Mouse (Mus musculus) kidney, postnatal 0 days (tissue): ENCODE measurements at regions not wholly inside any gene's neighbourhood (a gene's known extent, or its start where the extent isn't known, plus 50 kb on each side); places are given as distances from the start of the nearest gene placed in this dataset.

Source experiments
- ATAC-seq: fragments of 200-750 bp; cut with Nextera tagmentation; replicated peaks from 2 replicates; pipeline ENCODE4 v1.8.0; 2017; ENCODE audit warnings: low read depth, moderate number of reproducible peaks, moderate TSS enrichment, moderate library complexity; ENCODE audit not compliant: low FRiP score
- DNase-seq: peaks from one replicate; pipeline ENCODE4 v3.0.0-alpha.2; 2016; ENCODE audit warnings: low spot score
- H3K27ac ChIP-seq: fragments of 300-500 bp; sonication (generic); 2 replicates; pipeline ENCODE4 v1.5.1; 2014; ENCODE audit warnings: mild to moderate bottlenecking
- H3K27me3 ChIP-seq: fragments of 300-500 bp; sonication (generic); 2 replicates; pipeline ENCODE4 v1.6.1; 2014; ENCODE audit warnings: low read length, mixed read lengths; ENCODE audit not compliant: insufficient read depth
- H3K36me3 ChIP-seq: fragments of 300-500 bp; sonication (generic); 2 replicates; pipeline ENCODE4 v1.6.1; 2014; ENCODE audit warnings: low read length, mixed read lengths; ENCODE audit not compliant: insufficient read depth
- H3K4me1 ChIP-seq: fragments of 300-500 bp; sonication (generic); replicated peaks from 2 replicates; pipeline ENCODE4 v1.6.1; 2014; ENCODE audit warnings: antibody characterized with exemption, low read length, mixed read lengths; ENCODE audit not compliant: insufficient read depth
- H3K4me2 ChIP-seq: fragments of 300-500 bp; sonication (generic); 2 replicates; pipeline ENCODE4 v1.6.1; 2014; ENCODE audit warnings: mild to moderate bottlenecking, low read length, moderate library complexity, mixed read lengths
- H3K4me3 ChIP-seq: fragments of 300-500 bp; sonication (generic); replicated peaks from 2 replicates; pipeline ENCODE4 v1.5.1; 2014; ENCODE audit warnings: low read depth, low read length
- H3K9ac ChIP-seq: fragments of 300-500 bp; sonication (generic); 2 replicates; pipeline ENCODE4 v1.6.1; 2014; ENCODE audit warnings: low read depth, low read length
- H3K9me3 ChIP-seq: fragments of 300-500 bp; sonication (generic); replicated peaks from 2 replicates; pipeline ENCODE4 v1.6.1; 2016; ENCODE audit warnings: low read length, inconsistent platforms, mixed read lengths
- CTCF ChIP-seq: IDR thresholded peaks from 2 replicates; pipeline ENCODE4 v1.5.1; 2016; ENCODE audit warnings: antibody characterized with exemption, low read depth, mild to moderate bottlenecking, moderate library complexity
- WGBS: fragments of 180-500 bp; shearing (Covaris S2); extraction: QIAGEN DNeasy Blood & Tissue Kit; methylation state at CpG from one replicate; pipeline ENCODE4 v1.1.7; 2014; 5-methylcytosine and 5-hydroxymethylcytosine counted together

GRCm38 (mm10) chr11:40624126-40624778, 70.8 kb downstream of the Mat2b start:
- H3K9me3 ChIP-seq, result no peaks in the 10 kb centered on the region
- H3K27ac ChIP-seq, result no peak overlapping the region
- no peaks in the 10 kb centered on the region for H3K4me1 ChIP-seq
- ATAC-seq (no peak), DNase-seq (no peak)
- no peaks in the 10 kb centered on the region for H3K27me3 ChIP-seq
- H3K4me3 ChIP-seq, result no peak overlapping the region
- H3K4me2 ChIP-seq, result no peak overlapping the region
- no peak overlapping the region for H3K9ac ChIP-seq
- whole genome bisulfite sequencing, result 84% methylated on average over 3 of the region's 3 CpGs
- TF ChIP-seq CTCF, result no peak
- H3K36me3 ChIP-seq, result no peaks in the 10 kb centered on the region

DNA sequence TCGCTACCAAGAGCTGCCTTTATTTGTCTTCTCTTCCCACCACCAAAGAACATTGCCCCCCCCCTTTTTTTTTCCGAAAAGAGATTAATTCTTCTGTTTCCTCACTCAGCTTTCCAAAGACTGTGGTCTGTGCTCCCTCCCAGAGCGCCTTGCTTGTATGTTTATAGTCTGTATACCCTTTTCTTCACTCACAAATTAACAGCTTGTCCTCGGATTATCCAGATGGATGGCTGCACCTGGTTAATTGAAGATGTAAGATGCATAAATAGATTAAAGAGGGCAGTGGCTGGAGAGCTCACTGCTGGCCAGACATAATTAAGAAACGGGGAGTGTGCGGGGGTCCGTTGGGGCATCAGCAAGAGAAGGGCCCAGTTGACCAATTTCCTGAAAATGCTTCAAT, 75.0 kb downstream of the Mat2b start:
- H3K36me3 ChIP-seq, result no peaks in the 10 kb centered on the region
- ATAC-seq, result no peak

DNA sequence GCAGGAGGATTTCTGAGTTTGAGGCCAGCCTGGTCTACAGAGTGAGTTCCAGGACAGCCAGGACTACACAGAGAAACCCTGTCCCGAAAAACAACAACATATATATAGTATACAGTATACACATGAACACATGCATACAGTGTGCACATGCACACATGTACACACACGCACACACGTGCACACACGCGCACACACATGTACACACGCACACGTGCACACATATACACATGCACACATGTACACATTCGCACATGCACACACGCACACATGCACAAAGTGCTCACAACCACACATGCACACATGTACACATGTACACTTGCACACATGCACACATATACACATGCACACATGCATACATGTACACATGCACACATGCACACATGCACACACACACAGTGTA, 92.0 kb downstream of the Mat2b start:
- ATAC-seq (no peak), DNase-seq (no peak)
- Histone ChIP-seq H3K9me3 (no peaks in the 10 kb centered on the region), H3K9ac (no peak overlapping the region), H3K27ac (no peak overlapping the region), H3K27me3 (no peaks in the 10 kb centered on the region), H3K4me3 (no peak overlapping the region), H3K4me1 (no peaks in the 10 kb centered on the region), H3K36me3 (no peaks in the 10 kb centered on the region), H3K4me2 (no peak overlapping the region)
- 94% methylated on average over 9 of the region's 9 CpGs for WGBS
- TF ChIP-seq CTCF, result no peak

More for the DNA sequence above, 75.0 kb downstream of the Mat2b start:
- WGBS, result 66% methylated on average over 7 of the region's 7 CpGs
- Histone ChIP-seq H3K27ac (no peak overlapping the region), H3K4me2 (no peak overlapping the region), H3K4me3 (no peak overlapping the region), H3K9me3 (no peaks in the 10 kb centered on the region), H3K4me1 (no peaks in the 10 kb centered on the region), H3K9ac (no peak overlapping the region), H3K27me3 (no peaks in the 10 kb centered on the region)
- DNase-seq, result no peak
- TF ChIP-seq CTCF, result no peak

- H3K9me3 ChIP-seq, result no peaks in the 10 kb centered on the region
- H3K4me2 ChIP-seq, result no peak overlapping the region
- H3K4me3 ChIP-seq, result no peak overlapping the region
- peak; percentile 54 for DNase-seq
- H3K4me1 ChIP-seq, result no peaks in the 10 kb centered on the region
- H3K36me3 ChIP-seq, result no peaks in the 10 kb centered on the region
- 0% methylated on average over 1 of the region's 1 CpGs for WGBS
- H3K27me3 ChIP-seq, result no peaks in the 10 kb centered on the region
- TF ChIP-seq CTCF, result peak; percentile 83
- no peak overlapping the region for H3K27ac ChIP-seq
- ATAC-seq, result no peak
- H3K9ac ChIP-seq, result no peak overlapping the region
Measured at GRCm38 (mm10) chr11:40601572-40601909, 93.5 kb downstream of the Mat2b start.

GRCm38 (mm10) chr11:40600773-40601571, 94.0 kb downstream of the Mat2b start:
- Histone ChIP-seq H3K27ac (no peak overlapping the region), H3K4me1 (no peaks in the 10 kb centered on the region), H3K4me2 (no peak overlapping the region), H3K9me3 (no peaks in the 10 kb centered on the region), H3K9ac (no peak overlapping the region), H3K36me3 (no peaks in the 10 kb centered on the region), H3K4me3 (no peak overlapping the region), H3K27me3 (no peaks in the 10 kb centered on the region)
- 29% methylated on average over 11 of the region's 11 CpGs for WGBS
- DNase-seq, result no peak
- ATAC-seq, result no peak
- TF ChIP-seq CTCF, result no peak

DNA sequence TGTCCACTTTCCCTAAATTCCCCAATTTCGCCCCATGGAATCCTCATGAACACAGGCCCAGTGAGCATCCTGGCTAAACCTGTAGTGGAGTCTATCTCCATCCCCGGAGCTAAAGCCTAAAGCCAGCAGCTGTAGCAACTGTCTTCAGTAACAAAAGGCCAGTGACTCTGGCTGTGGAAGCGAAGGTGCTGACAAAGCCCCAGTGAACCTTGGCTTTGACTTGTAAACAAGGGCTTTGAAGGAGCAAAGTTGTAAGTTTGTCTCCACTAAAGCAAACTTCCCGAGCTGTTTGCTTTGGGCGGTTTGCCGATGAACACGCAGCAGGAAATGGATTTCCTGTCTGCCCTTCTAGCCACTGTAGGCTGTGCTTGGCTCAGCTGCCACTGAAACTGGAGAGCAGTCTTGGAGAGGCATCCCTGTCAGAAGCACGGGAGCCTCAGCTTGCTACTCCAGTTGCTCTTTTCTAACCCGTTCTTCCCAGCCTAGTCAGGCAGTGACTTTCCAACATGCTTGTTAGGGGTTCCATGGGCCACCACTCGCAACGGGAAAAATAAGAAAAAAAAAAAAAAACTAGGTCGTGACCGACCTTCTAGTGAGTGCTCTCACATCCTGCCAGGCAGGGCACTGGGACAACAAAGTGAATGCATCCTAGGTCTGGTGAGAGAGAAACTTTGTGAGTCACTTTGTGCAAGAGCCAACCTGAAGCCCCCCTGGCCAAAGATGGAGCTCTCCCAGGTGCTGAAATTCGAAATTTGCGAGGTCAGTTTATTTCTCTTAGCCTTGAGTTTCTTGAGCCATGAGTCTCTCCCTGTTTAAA, 94.8 kb downstream of the Mat2b start:
- Histone ChIP-seq H3K9me3 (no peaks in the 10 kb centered on the region), H3K27me3 (no peaks in the 10 kb centered on the region), H3K36me3 (no peaks in the 10 kb centered on the region), H3K4me2 (0 out of 2 replicates have a peak overlapping the region, but pooled peaks have one; percentile 13), H3K27ac (no peak overlapping the region), H3K4me3 (no peak overlapping the region), H3K9ac (no peak overlapping the region), H3K4me1 (no peaks in the 10 kb centered on the region)
- DNase-seq, result peak; percentile 69
- no peak for TF ChIP-seq CTCF
- WGBS, result 7% methylated on average over 15 of the region's 15 CpGs
- no peak for ATAC-seq
